Mouse (Mus musculus) CH12F3 (cell line): ENCODE results near the gene Tmem9b.

ENCODE experiments used
- in situ Hi-C: fragments of 300-500 bp; cut with MboI; formaldehyde crosslinking; loops from 2 replicates; pipeline ENCODE4 v1.14.3; 2020; ENCODE audit warnings: low sequenced_read_pairs

Tmem9b gene

GRCm38 (mm10) chr7:109752008-109752925, at the start of gene Tmem9b:
Tmem9b (minus strand) TSS chr7:109752875.
- in situ Hi-C loops, result no loop called here

GRCm38 (mm10) chr7:109800626-109801025, 48.0 kb upstream of the Tmem9b start:
- in situ Hi-C loops, result no loop called here

DNA sequence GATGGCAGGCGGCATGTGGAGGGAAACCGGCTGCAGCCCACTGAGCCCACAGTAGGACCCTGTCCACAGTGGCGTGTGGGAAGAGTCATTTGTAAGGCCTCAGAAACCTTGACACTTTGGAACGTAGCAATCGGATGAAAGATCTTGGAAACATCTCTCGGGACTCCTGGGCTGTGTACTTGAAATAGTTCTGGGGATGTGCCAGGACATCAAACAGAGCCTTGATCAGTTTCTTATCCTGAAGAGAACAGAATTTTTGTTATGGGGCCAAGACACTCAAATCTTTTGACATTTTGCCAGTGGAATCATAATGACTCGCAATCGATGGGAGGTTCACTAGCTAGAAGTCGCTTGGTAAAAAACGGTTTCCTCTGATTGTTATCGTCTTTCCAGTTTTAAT, 46.5 kb upstream of the Tmem9b start:
- in situ Hi-C loops, result no loop called here

GRCm38 (mm10) chr7:109795564-109795963, 42.9 kb upstream of the Tmem9b start:
- in situ Hi-C loops, result no loop called here

DNA sequence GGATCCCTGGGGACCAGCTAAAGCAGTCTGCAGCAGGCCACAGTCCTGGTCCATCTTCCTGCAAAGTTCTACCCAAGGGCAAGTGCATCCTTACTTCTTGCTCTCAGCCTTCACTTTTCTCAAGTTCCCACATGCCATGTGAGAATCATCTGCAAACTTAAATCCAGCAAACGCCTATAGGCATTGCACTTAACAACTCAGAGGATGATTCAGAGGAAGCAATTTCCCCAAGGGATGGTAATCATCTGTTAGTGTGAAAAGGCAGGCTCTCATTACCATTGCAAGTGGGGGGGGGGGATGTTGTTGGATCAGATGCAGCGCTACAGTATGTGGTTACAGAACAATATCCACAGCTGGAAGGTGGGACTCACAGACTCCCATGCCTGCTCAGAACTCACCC, 41.9 kb upstream of the Tmem9b start:
- in situ Hi-C loops, result no loop called here

- in situ Hi-C loops, result no loop called here
Measured at GRCm38 (mm10) chr7:109792759-109793158, 40.1 kb upstream of the Tmem9b start.

DNA sequence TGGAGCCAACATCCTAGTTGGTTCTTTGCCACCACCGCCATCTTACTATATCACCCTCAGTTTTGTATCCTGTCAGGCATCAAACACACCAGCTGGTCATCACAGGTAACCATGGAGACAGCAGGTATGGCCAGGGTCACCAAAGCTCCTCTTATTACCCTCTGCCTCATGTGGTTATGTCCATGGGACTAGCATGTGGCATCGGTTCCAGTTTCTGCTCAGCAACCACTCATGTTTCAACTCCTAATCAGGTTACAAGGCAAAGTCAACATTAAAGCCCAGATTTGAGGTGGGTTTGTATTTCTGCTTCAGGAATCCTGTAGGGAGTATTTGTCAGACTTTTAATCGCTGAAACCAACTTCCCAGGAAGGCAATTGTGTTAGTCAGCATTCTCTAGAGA, 38.1 kb upstream of the Tmem9b start:
- in situ Hi-C loops, result no loop called here

- in situ Hi-C loops, result no loop called here
Measured at GRCm38 (mm10) chr7:109787860-109788259, 35.2 kb upstream of the Tmem9b start.

- in situ Hi-C loops, result no loop called here
Measured at GRCm38 (mm10) chr7:109783281-109783680, 30.6 kb upstream of the Tmem9b start.

DNA sequence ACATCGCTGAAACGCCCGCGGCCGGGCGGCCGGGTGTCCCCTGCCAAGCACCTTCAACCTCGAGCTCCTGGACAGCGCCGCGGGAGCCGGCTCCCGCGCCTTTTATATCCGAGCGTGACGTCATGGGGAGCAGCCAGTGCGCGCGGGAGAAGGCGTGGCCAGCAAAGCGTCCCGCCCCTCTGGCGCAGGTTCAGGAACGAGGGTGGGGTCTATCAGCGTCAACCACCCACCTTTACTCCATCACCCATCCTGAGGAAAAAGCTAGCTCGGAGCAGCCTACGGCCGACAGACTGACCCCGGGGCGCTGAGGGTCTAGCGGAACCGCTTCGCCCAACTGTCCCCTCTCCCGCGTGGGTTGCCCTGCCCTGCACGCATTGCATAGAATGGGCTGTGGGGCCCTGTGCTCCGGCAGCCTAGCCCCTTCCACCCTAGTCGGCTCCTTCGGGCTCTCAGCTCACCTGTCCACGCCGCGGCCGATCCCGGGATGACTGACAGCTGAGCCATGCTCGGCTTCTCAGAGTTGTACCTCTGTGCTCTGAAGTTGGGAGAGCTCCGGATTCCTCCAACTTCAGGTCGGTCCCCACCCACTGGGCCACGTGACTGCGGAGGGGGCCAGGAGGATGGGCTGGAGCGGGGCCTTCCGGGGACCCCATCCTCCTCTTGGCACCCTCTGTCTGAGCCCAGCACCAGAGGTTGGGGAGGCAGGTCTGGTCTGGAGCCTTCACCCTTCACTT, 29.0 kb upstream of the Tmem9b start, which contains the start of gene Nrip3:
Gene Nrip3, minus strand, starts transcription at position 556 of the 734 bp plus-strand sequence.
- in situ Hi-C loops, result no loop called here

DNA sequence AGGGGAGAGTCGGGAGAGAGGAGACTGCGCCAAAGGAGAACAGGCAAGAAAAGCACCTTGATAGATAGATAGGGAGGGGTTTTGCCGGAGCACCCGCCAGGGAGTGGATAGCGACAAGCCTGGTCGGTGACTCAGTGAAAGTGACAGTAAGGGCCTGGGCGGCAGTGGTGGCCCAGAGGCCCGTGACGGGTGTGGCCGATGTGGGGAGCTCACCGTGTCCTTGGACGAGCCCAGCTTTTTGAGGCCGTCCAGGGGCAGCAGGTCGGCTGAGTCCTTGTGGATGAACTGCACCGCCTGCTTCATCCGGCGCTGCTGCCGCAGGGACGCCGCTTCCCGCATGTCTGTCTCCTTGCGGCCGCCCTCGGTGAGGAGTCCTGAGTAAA, 28.4 kb upstream of the Tmem9b start:
- in situ Hi-C loops, result no loop called here

GRCm38 (mm10) chr7:109772251-109772650, 19.6 kb upstream of the Tmem9b start:
- in situ Hi-C loops, result no loop called here

DNA sequence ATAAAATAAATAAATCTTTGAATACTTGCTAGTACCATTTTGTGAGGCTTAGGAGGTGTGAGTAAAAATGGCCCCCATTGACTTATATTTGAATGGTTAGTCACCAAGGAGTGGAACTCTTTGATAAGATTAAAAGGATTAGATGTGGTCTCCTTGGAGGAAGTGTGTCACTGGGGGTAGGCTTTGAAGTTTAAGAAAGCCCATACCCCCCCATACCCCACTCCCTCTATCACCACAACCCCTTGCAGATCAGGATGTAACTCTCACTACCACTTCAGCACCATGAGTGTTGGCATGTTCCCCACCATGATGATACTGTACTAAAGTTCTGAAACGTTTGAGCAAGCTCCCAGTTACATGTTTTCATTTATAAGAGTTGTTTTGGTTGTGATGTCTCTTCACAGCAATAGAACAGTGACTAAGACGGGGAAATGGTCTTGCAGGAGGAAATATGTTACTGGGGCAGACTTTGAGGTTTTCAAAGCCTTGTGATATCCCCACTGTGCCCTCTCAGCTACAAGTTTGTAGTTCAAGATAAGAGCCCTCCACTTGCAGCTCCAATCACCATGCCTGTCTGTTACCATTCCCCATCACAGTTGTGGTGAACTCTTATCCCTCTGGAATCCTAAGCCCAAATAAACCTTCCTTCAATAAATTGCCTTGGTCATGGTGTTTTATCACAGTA, 16.2 kb upstream of the Tmem9b start:
- in situ Hi-C loops, result no loop called here

DNA sequence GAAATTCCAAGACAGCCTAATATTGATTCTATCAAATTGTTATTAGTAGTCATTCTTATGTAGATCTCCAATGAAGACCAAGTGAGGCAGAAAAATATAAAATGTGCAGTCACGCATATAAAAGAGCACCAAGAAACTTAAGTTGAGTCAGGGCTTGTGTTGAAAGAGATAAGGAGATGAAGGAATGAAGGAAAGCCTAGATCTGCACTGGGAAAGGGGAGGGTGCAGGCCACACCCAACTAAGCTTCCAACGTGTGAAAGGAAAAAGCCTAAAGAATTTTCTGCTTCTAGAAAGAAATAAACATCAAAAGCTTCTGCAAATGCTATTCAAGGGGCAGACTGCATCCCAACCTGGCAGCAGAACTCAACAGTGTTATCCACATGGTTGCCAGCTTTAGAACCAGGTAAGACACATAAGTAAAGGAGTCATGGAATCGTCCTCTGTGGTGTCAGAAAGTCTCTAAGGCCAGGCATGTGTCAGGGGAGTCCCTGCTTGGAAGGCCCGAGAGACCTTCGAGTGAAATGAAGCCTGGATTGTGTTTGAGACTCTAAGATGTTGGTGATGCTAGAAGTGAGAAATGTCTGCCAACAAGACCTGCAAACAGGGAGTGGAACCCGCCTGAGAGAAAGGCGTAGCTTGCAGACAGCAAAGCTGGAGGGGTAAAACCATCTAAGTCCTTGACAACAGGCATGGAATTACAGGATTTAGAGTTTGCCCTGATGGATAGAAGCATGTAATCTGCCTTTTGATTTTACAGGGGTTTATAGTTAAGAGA, 15.1 kb upstream of the Tmem9b start:
- in situ Hi-C loops, result no loop called here

DNA sequence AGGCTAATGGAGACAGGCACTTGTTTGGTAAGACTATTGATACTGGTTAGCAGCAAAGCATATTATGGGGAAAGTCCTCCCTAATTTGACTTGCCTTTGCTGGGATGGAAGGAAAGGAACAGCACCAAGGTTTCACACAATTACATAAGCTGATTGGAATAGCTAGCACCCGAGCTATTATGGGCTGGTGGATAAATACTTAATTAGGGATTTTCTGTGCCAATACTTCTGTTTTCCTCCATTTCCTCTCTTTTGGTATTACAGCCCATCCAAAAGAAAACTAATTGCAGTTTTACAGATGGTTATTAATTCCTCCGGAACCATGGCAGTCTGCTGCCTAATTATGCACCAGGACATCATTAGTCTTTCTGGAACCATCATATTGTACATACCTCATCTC, 11.3 kb upstream of the Tmem9b start:
- in situ Hi-C loops, result no loop called here

- in situ Hi-C loops, result no loop called here
Measured at GRCm38 (mm10) chr7:109756291-109756690, 3.6 kb upstream of the Tmem9b start.

- in situ Hi-C loops, result no loop called here
Measured at GRCm38 (mm10) chr7:109754034-109754433, 1.4 kb upstream of the Tmem9b start.

DNA sequence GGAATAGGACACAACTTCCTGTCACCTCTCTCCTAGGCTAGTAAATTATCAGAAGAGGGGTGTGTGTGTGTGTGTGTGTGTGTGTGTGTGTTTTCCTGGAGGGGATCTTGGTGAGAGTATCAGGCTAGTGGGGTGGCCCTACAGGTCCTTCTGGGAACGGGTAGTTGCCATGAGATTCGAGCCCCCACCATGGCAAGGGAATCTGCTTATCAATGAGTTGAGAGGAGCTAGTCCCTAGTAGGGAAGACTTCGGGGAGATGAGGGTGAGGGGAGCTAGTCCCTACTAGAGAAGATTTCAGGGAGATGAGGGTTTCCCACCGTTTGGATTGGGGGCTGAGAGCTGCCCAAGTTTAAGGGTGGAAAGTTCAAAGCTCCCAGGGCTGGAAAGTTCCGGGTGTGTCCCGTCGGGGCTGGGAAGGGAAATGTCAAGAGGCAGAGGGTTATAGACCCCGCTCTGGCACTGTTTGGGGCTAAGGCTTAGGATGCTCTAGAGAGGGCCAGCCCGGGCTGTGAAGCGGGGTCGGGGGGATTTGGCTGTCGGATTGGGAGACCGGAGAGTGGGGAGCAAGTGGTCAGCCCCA, 1.2 kb downstream of the Tmem9b start:
- in situ Hi-C loops, result no loop called here

GRCm38 (mm10) chr7:109747747-109748146, 4.9 kb downstream of the Tmem9b start:
- in situ Hi-C loops, result no loop called here

DNA sequence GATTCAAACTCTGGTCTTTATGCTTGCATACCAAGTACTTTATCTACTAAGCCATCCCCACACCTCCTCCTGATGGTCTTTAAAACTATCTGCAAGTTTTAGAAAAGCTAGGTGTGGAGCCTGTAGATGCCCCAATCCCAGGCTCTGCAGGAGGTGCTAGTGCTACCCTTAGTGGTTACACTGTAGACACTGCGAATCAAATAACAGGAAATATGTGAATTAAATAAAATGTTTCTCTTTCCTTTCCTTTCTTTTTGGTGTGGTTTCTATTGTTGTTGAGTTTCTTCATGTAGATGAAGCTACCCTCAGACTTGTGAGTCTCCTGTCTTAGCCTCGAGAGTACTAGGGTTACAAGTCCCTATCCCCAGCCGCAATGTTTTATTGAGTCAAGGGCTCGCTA, 11.0 kb downstream of the Tmem9b start:
- in situ Hi-C loops, result no loop called here
